Mouse (Mus musculus): ENCODE measurements around the gene Ccl12.

Ccl12 gene

DNA sequence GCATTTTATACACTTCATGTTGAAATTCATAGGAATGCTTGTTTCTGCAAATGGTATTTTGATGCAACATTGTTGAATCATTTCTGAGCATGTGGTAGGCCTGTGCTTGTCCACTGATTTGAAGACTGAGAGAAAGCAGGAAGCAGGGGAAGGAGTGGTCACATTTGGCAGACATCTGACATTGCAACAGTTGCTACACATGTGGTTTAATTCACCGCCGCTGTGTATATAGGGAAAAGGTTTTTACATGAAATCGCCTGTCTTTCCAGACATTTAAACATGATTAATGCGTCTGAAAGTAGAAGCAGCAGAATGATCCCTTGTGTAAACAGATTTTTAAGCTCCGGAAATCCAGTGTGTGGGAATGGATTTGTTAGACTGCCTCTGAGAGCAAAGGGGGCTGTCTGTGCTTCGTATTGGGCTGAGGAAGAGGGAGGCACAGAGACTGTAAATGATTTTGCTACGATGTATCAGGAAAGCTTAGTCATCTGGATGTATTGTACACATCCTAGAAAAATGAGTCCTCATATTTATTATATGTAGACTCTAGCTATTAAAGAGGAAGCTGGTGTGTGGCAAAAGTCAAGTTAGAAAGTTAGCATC is 37.9 kb downstream of the Ccl12 start:
- in situ Hi-C loops (cut with MboI, MseI), result no loop called here

Data from regulatory T cell (primary cell).